Mouse (Mus musculus): Measurements from ENCODE around the gene Nek10.

DNA sequence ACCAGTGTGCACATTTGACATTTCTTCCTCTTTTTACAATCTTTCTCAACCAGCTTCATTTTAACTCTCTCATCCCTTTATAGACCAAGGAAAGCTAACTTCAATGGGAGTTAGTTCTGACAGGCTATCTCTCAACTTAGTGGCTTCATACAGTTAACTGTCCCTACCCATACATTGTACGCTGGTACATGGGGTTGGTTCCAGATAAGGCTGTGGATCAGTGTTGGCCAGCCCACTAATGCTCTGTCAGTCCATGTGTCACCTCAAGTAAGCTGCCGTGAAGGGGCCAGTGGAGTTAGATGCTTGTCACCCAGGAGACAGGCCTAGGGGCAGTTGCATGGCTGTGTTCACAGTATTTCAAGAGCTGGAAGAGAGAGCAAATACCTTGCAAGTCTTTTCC, 124.3 kb downstream of the Nek10 start:
- TF ChIP-seq EP300 (IDR thresholded peaks at IDR 0.05; ENCODE audit: low read depth) (no peak), CTCF (IDR thresholded peaks at IDR 0.05; ENCODE audit: low read depth) (no peak)
